Mouse (Mus musculus) heart, postnatal 0 days (tissue): ENCODE measurements at regions not wholly inside any gene's neighbourhood (a gene's known extent, or its start where the extent isn't known, plus 50 kb on each side); places are given as distances from the start of the nearest gene placed in this dataset.

ENCODE experiments used
- CTCF ChIP-seq: IDR thresholded peaks from 2 replicates; pipeline ENCODE4 v1.5.1; 2016; ENCODE audit warnings: antibody characterized with exemption, control low read depth, low read depth
- EP300 ChIP-seq: IDR thresholded peaks from 2 replicates; pipeline ENCODE4 v1.6.1; 2016; ENCODE audit warnings: antibody characterized with exemption, low read depth

DNA sequence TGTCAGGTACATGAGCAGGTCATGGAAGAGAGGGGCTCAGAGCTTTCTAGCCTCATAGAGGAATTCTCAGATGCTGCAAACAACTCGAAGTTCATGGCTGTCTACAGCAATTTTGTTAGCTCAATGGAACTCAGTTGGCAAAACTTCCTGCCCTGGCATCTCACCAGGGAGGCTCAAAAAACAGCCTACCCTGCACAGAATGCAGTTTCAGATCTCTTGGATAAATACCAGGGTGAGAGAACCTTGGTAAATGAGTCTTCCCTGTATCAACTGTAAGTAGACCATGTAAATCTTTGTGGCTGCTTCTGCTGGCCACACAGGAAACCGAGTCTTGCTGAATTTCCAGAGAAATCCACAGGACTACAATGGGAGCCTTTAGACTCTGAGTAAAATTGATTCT is 101.1 kb upstream of the Rapgef5 start:
- TF ChIP-seq CTCF: no peak
- no peak for TF ChIP-seq EP300
